Mouse (Mus musculus) brown adipose tissue, adult 24 weeks (tissue): Measurements from ENCODE around the gene 2310034G01Rik. TPM values are rescaled to one million over a fixed set of nuclear protein-coding genes. Genes with fewer than 3 reads are reported as not detected.

ENCODE experiments used
- H3K27ac ChIP-seq: fragments of 200-500 bp; replicated peaks from 2 replicates; pipeline ENCODE4 v1.5.1; 2012; ENCODE audit warnings: low read depth, mild to moderate bottlenecking, low read length
- H3K4me1 ChIP-seq: fragments of 200-500 bp; 2 replicates; pipeline ENCODE4 v1.6.1; 2012; ENCODE audit warnings: low read length, mixed read lengths; ENCODE audit not compliant: control insufficient read depth, insufficient read depth, insufficient read length
- H3K4me3 ChIP-seq: fragments of 200-500 bp; 2 replicates; pipeline ENCODE4 v1.5.1; 2012; ENCODE audit warnings: low read depth, mild to moderate bottlenecking, low read length, moderate library complexity; ENCODE audit not compliant: insufficient read depth
- polyA plus RNA-seq: library from polyadenylated mRNA; stranded (reverse); fragments of >200 nt; gene quantifications from 2 replicates; pipeline ENCODE4 v1.2.4, GENCODE M21; 2012; ENCODE audit not compliant: missing spikeins, insufficient read depth, insufficient read length

2310034G01Rik gene
- polyA plus RNA-seq, 1 experiment = not detected

GRCm38 (mm10) chr19:46316846-46317545 lies 33.1 kb downstream of the 2310034G01Rik start:
- Histone ChIP-seq H3K4me3 (peak overlapping the region; percentile 31; the same call in 1 of the 2 replicates), H3K27ac (no peak overlapping the region), H3K4me1 (no peaks in the 10 kb centered on the region)

GRCm38 (mm10) chr19:46315752-46316610 lies 34.1 kb downstream of the 2310034G01Rik start:
- Histone ChIP-seq H3K4me1 (no peaks in the 10 kb centered on the region), H3K4me3 (no peak overlapping the region), H3K27ac (no peak overlapping the region)

GRCm38 (mm10) chr19:46314872-46315742 lies 35.0 kb downstream of the 2310034G01Rik start:
- no peaks in the 10 kb centered on the region for H3K4me1 ChIP-seq
- no peak overlapping the region for H3K27ac ChIP-seq
- H3K4me3 ChIP-seq = no peak overlapping the region

GRCm38 (mm10) chr19:46314151-46314601 lies 35.9 kb downstream of the 2310034G01Rik start:
- Histone ChIP-seq H3K27ac (no peak overlapping the region), H3K4me1 (no peaks in the 10 kb centered on the region), H3K4me3 (no peak overlapping the region)

GRCm38 (mm10) chr19:46313591-46313990 lies 36.5 kb downstream of the 2310034G01Rik start:
- no peaks in the 10 kb centered on the region for H3K4me1 ChIP-seq
- no peak overlapping the region for H3K4me3 ChIP-seq
- H3K27ac ChIP-seq = no peak overlapping the region

GRCm38 (mm10) chr19:46313116-46313515 lies 37.0 kb downstream of the 2310034G01Rik start:
- Histone ChIP-seq H3K4me3 (no peak overlapping the region), H3K27ac (no peak overlapping the region), H3K4me1 (no peaks in the 10 kb centered on the region)

- no peaks in the 10 kb centered on the region for H3K4me1 ChIP-seq
- H3K4me3 ChIP-seq = no peak overlapping the region
- no peak overlapping the region for H3K27ac ChIP-seq
Observed at GRCm38 (mm10) chr19:46312566-46312965, 37.5 kb downstream of the 2310034G01Rik start.

GRCm38 (mm10) chr19:46311341-46311740 lies 38.8 kb downstream of the 2310034G01Rik start:
- no peak overlapping the region for H3K4me3 ChIP-seq
- H3K27ac ChIP-seq = no peak overlapping the region
- no peaks in the 10 kb centered on the region for H3K4me1 ChIP-seq

- Histone ChIP-seq H3K27ac (no peak overlapping the region), H3K4me1 (no peaks in the 10 kb centered on the region), H3K4me3 (no peak overlapping the region)
Observed at GRCm38 (mm10) chr19:46310312-46310865, 39.7 kb downstream of the 2310034G01Rik start.

GRCm38 (mm10) chr19:46309651-46310305 lies 40.3 kb downstream of the 2310034G01Rik start:
- no peak overlapping the region for H3K4me3 ChIP-seq
- no peak overlapping the region for H3K27ac ChIP-seq
- H3K4me1 ChIP-seq = no peaks in the 10 kb centered on the region

- peak overlapping the region; percentile 21; the same call in 1 of the 2 replicates for H3K4me3 ChIP-seq
- no peak overlapping the region for H3K27ac ChIP-seq
- H3K4me1 ChIP-seq = no peaks in the 10 kb centered on the region
Observed at GRCm38 (mm10) chr19:46308706-46309435, 41.2 kb downstream of the 2310034G01Rik start.

GRCm38 (mm10) chr19:46308303-46308702 lies 41.8 kb downstream of the 2310034G01Rik start:
- no peak overlapping the region for H3K4me3 ChIP-seq
- no peaks in the 10 kb centered on the region for H3K4me1 ChIP-seq
- H3K27ac ChIP-seq = no peak overlapping the region

GRCm38 (mm10) chr19:46307781-46308180 lies 42.3 kb downstream of the 2310034G01Rik start:
- Histone ChIP-seq H3K27ac (no peak overlapping the region), H3K4me1 (no peaks in the 10 kb centered on the region), H3K4me3 (no peak overlapping the region)
